Mouse (Mus musculus) G1E (cell line): ENCODE measurements around the gene Ceacam1. TPM values are rescaled to one million over a fixed set of nuclear protein-coding genes. Genes with fewer than 3 reads are reported as not detected.
"Not testable (repeated sequence)": the region's sequence is repeated elsewhere in the genome, so short reads cannot be mapped to it uniquely, and the experiment has no call there.

Experiments used
- ATAC-seq: 2 replicates; pipeline ENCODE4 v1.8.0; 2016; ENCODE audit warnings: mild to moderate bottlenecking; ENCODE audit not compliant: insufficient number of reproducible peaks, poor library complexity, low FRiP score, severe bottlenecking; ENCODE audit errors: extremely low read depth
- DNase-seq: peaks from one replicate; pipeline ENCODE4 v3.0.0; 2012; ENCODE audit warnings: low spot score
- H3K27me3 ChIP-seq: 2 replicates; pipeline ENCODE4 v1.6.1; 2012; ENCODE audit warnings: mild to moderate bottlenecking, low read length, inconsistent platforms; ENCODE audit not compliant: insufficient read depth
- H3K36me3 ChIP-seq: replicated peaks from 2 replicates; pipeline ENCODE3; 2012; ENCODE audit warnings: mild to moderate bottlenecking, inconsistent platforms
- H3K4me1 ChIP-seq: 2 replicates; pipeline ENCODE4 v1.6.1; 2012; ENCODE audit warnings: low read depth, low read length, inconsistent platforms, mixed read lengths; ENCODE audit not compliant: insufficient read depth
- H3K4me3 ChIP-seq: 2 replicates; pipeline ENCODE4 v1.5.1; 2012; ENCODE audit warnings: low read depth, mild to moderate bottlenecking, inconsistent platforms, low read length, moderate library complexity, mixed read lengths
- H3K9me3 ChIP-seq: replicated peaks from 2 replicates; pipeline ENCODE4 v1.6.1; 2012; ENCODE audit warnings: inconsistent platforms
- CTCF ChIP-seq: IDR thresholded peaks from 2 replicates; pipeline ENCODE4 v1.5.1; 2012; ENCODE audit warnings: low read depth, low read length, inconsistent platforms, mixed read lengths
- GATA1 ChIP-seq: IDR thresholded peaks from 2 replicates; pipeline ENCODE4 v1.6.1; 2012; ENCODE audit warnings: borderline replicate concordance, low read length, inconsistent platforms, mixed read lengths
- GATA2 ChIP-seq: IDR thresholded peaks from 2 replicates; pipeline ENCODE4 v1.6.1; 2012; ENCODE audit warnings: low read depth, low read length, inconsistent platforms, borderline replicate concordance
- POLR2AphosphoS5 ChIP-seq: IDR thresholded peaks from 2 replicates; pipeline ENCODE4 v1.6.1; 2012; ENCODE audit warnings: low read depth, low read length, inconsistent platforms; ENCODE audit not compliant: insufficient replicate concordance
- TAL1 ChIP-seq: conservative IDR thresholded peaks from 2 replicates; pipeline ENCODE4 v1.6.1; 2012; ENCODE audit warnings: low read depth, low read length, inconsistent platforms, mixed read lengths
- polyA plus RNA-seq: library from polyadenylated mRNA; stranded (reverse); fragments of >175 nt; gene quantifications from 2 replicates; pipeline ENCODE4 v1.2.3, GENCODE M21; 2012
- total RNA-seq, 2 experiments: library from RNA; stranded (forward) in 1 of 2; stranded (reverse) in 1 of 2; fragments of 200-1000 nt in 1 of 2; fragments of >200 nt in 1 of 2; fragmentation: Nextera tagmentation in 1 of 2; gene quantifications; 2 replicates each; pipeline ENCODE4 v1.2.3; 2014 to 2017

The Ceacam1 gene
- total RNA-seq (2014; fragmentation: Nextera tagmentation) (not detected in 2 replicates), total RNA-seq (2017) (0.17 and 0.66 TPM in 2 replicates), polyA plus RNA-seq (not detected in 2 replicates)

DNA sequence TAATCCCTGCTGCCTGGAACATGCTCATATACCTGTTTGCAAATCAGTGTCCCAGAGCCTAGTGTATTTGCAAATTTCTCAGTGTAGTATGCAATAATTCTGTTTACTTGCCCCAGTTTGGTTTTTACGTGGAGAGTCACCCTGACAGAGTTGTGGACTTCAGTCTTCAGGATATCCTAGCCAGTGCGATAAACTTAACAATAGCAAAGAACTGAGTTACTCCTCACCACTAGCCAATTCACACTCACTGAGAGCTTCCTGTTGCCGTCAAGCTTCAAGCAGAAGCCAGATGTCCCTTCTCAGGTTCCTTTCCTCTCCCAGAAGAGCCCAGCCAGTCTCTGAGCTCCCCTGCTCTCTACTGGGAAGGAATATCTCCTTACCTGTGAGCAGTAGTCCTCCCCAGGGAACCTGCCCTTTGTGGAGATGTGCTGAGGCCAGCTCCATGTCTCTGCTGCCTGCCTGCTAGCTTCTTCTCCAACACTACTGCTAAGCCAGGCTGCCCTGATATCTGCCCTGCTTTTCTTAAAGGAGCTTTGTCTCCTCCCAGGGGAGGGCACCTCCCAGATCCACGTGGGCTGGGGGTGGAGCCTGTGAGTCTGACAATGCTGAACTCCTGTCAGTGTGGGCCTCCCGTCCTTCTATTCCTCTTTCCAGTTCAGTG is at the start of gene Ceacam1:
Ceacam1 (minus strand) TSS at position 513 of the 661 bp plus-strand sequence.
- H3K9me3 ChIP-seq, H3K4me1 ChIP-seq, DNase-seq, H3K4me3 ChIP-seq, H3K27me3 ChIP-seq, ATAC-seq, H3K36me3 ChIP-seq: not testable (repeated sequence)

DNA sequence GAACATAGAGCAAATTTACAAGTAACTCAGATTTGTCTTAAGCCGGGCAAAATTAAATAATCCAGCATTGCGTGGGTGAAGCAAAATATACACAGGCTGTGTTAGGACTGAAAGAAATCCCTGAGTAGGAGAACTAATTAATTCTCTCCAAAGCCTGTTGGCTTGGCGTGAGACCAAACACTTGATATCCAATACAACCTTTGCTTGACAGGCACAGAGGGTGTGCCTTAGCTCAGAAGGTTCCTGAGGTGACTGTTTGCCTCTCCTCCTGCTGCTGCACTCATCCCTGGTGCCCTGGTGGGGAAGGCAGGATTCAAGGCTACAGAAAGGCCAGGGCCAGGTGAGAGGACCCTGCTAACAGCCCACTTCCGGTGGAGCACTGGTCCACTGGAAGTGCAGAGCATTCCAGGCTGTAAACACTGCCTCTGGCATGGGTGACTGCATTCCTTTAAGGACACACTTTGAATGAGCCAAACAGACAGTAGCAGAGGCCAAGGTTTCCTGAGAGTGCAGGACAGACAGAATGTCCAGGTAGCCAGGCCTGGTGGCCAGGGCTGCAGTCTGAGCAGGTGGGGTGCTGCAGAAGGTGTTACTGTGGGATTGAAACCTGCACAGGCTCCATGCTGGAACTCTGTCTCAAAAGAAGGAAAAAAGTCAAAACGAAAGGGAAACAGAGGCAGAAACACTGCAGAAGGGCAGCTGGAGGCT is 38.8 kb upstream of the Ceacam1 start:
- ATAC-seq, H3K9me3 ChIP-seq, H3K4me1 ChIP-seq: not testable (repeated sequence)

DNA sequence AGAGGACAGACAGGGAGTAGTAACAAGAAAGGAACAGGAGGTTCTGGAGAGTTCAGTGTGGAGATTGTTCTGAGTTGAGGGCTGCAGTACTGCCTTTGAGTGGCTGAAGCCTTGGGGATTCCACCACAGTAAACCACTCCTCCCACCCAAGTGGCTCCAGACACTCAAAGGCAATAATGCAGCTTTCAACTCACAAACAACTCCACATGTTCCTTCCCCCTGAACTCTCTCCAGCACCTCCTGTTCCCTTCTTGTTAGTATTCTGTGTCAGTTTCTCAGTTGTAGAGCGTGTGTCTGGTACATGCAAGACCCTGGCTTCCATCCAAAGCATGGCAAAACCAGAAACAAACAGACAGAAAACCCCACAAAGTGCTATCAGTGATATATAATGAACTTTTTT is 38.3 kb upstream of the Ceacam1 start:
- ATAC-seq, H3K4me1 ChIP-seq, DNase-seq, H3K9me3 ChIP-seq, H3K36me3 ChIP-seq, H3K4me3 ChIP-seq, H3K27me3 ChIP-seq: not testable (repeated sequence)

More for the DNA sequence above, 38.8 kb upstream of the Ceacam1 start:
- H3K4me3 ChIP-seq, DNase-seq, H3K36me3 ChIP-seq, H3K27me3 ChIP-seq: not testable (repeated sequence)

- Histone ChIP-seq H3K4me3 (no peak overlapping the region), H3K9me3 (no peaks in the 10 kb centered on the region), H3K27me3 (no peaks in the 10 kb centered on the region), H3K36me3 (no peaks in the 10 kb centered on the region), H3K4me1 (no peaks in the 10 kb centered on the region)
- ATAC-seq, result no peak
- TF ChIP-seq POLR2AphosphoS5 (no peak), GATA2 (no peak), CTCF (no peak), GATA1 (no peak), TAL1 (no peak)
- no peak for DNase-seq
These were observed 32.5 kb upstream of the Ceacam1 start for GRCm38 (mm10) chr7:25509925-25510324.

DNA sequence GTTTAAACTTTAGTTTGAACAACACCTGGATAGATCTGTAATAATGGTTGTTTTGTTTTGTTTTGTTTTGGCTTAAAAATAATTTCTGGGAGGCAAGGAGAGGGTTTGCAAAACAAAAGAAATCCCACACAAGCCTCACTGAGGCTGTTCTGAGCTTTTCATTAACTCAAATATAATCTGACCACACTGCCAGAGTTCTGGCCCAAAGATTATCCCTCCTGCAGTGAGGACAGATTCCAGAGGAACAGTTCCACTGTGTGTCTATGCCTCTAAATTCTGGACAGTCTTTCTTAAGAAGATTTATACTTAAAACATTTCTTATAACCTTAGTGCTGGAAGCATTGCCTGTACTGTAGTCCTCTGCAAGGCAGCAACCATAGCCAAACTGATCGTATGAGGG is 17.2 kb upstream of the Ceacam1 start:
- DNase-seq (no peak), ATAC-seq (no peak)
- TF ChIP-seq CTCF (no peak), POLR2AphosphoS5 (no peak), GATA2 (no peak), TAL1 (no peak), GATA1 (no peak)
- Histone ChIP-seq H3K27me3 (no peaks in the 10 kb centered on the region), H3K4me3 (no peak overlapping the region), H3K36me3 (no peaks in the 10 kb centered on the region), H3K4me1 (no peaks in the 10 kb centered on the region), H3K9me3 (no peaks in the 10 kb centered on the region)

GRCm38 (mm10) chr7:25490698-25491097 is 13.3 kb upstream of the Ceacam1 start:
- H3K4me3 ChIP-seq, H3K36me3 ChIP-seq, ATAC-seq, DNase-seq, H3K4me1 ChIP-seq, H3K9me3 ChIP-seq, H3K27me3 ChIP-seq: not testable (repeated sequence)

- DNase-seq, H3K36me3 ChIP-seq, H3K4me1 ChIP-seq, H3K9me3 ChIP-seq, H3K4me3 ChIP-seq, H3K27me3 ChIP-seq, ATAC-seq: not testable (repeated sequence)
These were observed 12.0 kb upstream of the Ceacam1 start for GRCm38 (mm10) chr7:25489382-25489781.
